Mouse (Mus musculus) A20 (cell line): ENCODE data around the gene Txn1.

Source experiments
- DNase-seq: peaks from one replicate; pipeline ENCODE4 v3.0.0-alpha.2; 2011; ENCODE audit warnings: low read depth, low spot score

Txn1 gene

DNA sequence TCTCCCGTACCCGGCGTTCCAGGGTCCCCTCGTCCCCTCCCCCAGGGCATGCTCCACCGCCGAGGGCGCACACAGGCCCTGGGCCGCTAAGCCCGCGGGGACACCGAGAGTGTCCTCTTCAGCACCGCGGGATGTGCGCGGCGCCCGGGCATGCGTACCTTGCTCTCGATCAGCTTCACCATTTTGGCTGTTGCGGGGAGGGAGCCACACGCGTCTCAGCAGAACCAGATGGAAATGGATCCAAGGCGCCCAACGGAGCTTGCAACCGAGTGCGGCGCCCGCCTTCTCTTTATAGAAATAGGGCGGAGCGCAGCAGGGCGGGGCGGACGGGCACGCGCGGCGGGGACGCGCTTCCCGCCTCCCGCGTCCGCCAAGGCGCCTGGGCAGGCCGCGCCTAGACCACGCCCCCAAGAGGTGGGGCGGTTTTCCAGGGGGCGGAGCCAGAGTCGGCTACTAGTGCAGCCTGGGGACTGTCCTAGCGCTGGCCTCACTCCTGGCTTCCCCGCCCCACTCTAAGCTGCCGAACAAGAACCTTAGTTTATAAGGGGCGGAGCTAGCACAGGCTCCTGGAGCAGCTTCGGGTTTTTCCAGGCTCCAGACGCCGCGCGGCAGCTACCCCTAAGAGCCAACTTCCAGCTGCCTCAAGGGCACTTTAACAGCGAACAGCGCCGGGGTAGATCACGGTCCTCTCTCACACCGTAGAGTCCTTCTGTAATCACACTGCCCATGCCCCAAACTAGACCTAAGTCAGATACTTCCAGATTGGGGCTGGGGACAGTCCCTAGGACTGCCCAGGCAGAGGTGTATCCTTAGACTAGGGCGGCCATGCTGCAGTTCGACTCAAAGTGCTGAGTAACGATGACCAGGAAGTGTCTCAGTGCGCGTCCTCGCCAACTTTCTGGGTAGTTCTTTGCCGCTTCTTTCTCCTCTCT is at the start of gene Txn1:
Gene Txn1, minus strand, starts transcription at position 383 of the 932 bp plus-strand sequence.
- DNase-seq: peak; percentile 99

DNA sequence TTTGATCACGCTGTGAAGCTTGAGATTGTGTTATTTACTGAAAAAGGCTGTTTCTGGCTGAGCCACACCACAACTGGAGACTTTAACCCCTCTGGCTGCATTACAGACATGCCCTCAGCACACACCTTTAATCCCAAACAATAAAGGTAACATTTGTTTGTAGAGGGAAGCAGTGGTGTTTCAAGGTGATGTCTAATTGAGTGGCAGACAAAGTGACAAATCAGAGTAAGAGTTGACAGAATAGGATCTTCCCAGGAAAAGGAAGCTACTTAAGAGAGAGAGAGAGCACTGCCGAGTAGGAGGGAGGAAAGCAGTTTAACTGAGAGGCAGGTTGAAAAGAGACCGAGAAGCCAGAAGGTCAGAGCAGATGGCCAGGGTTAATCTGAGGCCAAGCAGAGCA is 47.3 kb upstream of the Txn1 start:
- DNase-seq: no peak

DNA sequence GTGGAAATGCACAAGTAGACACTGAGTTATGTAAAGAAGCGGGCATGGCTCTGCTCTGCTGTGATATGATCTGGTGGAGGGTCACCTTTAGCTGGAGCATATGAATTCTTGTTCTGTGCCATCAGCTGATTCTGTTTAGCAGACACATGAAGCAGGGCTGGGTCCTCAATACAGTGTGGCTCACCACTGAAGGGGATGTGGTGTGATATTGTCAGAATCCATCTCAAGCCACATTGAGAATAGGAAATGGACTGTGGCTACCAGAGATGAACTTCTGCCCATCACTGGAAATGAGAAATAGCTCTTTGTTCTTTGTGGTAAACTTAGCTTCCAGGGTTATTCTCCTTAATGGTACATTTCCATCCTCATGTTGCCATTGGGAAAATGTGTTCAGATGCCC is 35.2 kb upstream of the Txn1 start:
- DNase-seq: no peak

DNA sequence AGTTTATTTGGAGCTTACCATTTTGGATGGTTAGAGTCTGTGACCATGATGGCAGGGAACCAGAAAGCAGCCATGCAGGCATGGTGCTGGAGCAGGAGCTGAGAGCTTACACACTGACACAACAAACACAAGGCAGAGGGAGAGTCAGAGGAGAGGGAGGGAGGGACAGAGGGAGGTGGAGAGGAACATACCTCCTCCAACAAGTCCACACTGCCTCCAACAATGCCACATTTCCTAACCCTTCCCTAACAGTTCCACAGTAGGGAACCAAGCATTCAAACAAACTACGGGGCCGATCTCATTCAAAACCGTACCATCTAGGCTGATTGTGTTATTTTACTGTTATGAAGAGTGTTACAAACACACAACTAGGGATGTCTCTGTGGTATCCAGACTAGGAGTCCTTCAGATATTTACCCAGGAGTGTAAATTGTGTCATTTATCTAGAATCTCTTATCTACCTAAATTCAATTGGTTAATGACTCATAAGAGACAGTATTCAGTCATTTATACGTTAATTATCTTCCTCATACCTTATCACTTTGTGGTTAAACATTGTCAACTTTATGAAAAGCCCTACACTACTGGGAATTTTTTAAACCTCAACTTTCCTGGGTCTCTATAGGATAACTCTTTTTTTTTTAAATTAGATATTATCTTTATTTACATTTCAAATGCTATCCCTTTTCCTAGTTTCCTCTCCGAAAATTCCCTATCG is 18.3 kb upstream of the Txn1 start:
- DNase-seq: no peak

DNA sequence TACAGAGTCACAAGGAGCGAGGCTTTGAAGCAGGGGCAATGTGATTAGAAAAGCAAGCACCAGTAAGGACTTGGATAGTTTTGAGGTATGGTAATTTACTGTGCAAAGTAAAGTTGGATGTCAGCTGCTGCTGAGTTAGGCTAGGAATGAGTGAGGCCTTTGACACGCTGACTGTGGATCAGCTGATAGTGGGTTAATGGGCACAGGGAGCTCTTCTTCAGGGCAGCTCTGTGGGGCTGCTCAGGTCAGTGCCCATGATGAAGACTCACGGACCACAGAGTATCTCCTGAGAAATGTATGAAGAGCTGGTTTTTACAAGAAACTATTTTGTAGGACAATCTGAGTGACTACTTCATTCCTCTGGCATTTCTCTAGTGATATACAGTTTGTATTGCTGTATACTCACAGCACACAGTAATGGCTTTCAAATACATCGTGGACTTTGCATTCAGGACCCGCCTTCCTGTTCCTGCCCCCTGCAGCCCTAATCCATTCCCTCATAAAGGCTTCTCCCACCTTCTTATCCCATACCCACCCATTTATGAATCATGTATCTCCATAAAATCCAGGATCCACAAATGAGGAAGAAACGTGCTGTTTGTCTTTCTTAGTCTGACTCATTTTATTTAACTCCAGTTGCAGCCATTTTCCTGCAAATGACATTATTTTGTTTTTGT is 17.5 kb upstream of the Txn1 start:
- DNase-seq: no peak

DNA sequence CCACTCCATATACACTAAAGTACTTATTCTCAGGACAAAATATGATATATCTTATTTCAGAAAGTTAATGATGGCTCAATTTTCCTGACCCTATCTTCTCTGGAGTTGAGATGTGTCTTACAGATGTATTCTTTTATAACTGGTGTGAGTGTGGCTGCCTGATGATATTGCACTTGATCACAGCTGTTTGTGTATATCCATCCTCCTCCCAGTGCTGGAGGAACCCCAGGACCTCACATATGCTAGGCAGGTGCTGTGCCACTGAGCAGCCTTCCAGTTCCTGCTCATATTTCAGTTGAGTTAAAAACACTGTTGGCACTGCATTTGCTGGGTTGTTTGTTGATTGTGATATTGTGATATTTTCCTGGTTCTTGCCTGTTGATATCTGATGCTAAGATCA is 14.1 kb upstream of the Txn1 start:
- DNase-seq: no peak

DNA sequence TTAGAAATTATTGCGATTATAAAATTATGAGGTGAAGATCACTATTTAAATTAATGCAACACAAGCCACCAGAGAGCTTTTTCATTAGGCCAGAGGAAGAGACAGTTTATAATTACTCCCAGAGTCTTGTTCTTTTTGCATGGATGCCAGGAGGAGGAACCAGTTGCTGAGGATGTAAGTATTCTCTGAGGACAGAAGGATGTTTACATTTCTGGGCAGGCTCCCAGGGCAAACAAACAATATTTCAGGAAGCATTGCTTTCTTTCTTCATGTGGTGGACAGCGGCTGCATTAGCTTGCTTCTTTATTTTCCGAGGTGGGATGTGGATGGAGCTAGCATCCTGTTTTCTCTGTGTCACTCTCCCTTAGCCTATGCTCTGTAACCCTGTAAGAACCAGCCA is 11.0 kb upstream of the Txn1 start:
- no peak for DNase-seq

DNA sequence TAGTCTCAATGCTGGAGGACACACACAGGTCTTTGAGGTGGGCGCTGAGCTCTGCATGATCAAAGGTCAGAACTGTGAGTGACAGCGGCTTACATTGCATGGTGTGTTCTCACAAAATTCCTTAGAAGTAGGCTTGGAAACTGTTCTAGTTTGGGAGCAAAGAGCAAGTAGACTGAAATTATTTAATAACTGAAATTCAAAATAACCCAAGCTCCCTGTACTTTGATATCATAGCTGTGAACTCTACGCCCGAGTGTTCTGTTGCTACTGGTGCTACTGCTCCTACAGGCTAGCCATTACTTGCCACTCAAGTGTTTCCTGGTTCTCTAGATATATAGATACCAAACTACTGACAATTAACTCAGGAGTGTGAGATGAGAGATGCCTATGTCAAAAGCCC is 9.3 kb upstream of the Txn1 start:
- no peak for DNase-seq

DNA sequence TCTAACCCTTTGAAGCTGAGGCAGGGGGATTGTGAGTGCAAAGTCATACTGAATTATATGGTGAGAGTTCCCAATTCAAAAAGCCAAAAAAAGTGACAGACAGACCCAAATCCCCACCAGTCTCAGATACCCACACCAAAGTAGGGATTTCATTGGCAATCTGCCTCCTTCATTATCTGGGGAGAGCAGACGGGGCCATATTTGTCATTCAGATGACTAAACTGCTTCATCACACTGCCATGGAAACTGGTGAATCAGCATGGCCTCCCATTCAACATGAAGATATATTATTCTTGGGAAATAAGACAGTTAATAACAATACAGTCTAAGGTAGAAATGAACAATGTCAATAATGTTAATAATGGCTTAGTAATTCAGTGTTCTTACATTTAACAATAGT is 7.9 kb upstream of the Txn1 start:
- DNase-seq: no peak

DNA sequence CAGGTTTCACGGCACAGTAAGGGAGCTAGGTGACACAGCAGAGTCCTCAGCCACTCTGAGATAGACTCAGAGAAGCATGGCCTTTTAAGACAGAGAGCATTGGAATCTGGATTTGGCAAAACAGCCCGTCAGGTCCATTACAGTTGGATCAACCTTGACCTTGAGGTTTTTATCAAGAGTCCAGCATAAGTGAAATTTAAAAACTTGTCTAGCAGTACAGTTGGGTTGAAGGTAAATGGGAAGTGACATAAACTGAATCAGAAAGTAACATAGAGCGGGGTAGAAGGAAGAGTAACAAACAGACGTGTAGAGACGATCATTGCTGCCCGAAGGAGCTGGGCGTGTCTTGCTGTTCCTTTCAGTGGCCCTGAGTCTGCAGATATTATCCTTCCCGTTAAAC is 2.8 kb upstream of the Txn1 start:
- peak; percentile 84 for DNase-seq

DNA sequence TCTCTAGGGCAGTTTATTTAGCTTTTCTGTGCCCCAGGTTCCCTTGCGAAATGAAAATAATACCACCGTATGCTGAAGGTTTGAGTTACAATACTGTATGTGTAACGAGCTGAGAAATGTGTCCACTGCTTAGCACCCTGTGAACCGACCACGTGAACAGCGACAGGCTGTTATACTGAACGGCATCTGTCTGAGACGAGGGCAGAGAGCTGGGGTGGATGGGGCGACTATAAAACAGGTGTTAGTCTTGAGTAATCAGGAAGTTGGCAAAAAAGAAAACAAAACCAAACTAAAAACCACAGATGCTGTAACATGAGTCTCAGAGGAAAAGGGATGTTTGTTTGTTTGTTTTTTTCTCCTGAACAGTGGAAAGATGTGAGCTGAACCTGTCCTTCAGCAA is 1.9 kb upstream of the Txn1 start:
- DNase-seq: peak; percentile 94

DNA sequence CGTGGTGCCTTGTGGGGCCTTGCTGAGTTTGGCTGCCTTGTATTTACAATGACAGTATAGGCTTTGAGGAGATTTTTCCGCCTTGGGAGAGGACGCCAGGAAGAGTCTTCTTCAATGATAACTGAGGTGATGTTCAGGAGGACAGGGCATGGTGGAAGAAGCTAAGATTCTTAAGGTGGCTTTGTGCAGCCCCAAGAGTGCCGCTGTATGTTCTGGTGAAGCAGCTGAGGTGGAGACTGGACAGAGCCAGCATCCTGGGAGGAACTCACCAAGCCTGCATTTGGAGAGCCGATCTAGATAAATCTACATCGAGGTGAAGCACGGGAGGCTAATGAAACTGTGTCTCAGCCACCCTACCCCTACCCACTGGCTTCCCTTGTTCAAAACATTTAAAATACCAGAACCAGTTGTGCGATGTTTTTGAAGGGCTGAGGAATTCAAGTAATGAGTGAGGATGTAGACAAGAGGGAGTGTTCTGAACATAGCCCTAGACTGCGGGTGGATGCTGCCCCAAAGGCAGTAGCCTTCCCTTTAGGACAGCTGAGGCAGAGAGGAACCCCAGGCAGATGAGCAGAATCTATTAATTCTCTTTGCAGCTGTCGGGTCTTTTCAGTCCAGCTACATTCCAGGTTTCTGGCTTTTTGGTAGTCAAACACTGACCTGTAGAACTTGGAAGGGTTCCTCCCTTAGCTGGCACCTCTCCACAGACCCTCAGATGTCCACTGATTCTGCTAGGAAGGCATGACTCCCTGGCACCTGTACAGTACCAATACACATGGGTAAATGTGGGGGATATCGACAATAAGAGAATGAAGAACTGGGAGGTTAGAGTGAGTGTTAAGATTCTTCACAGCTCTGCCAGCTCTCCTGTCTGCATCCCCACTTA is 1.2 kb upstream of the Txn1 start:
- peak; percentile 64 for DNase-seq

DNA sequence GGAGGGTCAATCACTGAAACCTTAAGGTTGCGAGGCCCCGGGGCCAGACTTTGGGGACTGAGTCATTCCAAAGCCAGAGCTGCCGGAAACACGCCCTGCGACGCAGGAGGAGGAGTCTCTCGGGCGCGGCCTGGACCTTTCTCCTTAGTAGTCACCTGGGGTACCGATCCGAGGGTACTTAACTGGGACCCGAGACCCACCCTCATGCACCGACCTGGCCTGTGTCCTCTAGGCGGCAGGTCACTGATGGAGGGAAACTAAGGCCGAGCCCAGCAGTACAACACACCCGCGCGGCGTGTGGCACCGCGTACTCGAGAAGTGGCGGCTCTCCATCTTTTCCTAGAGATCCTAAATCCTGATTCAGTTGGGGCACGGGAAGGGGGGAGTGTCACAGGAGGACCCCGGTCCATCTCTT is 660 bp downstream of the Txn1 start:
- DNase-seq: peak; percentile 78

DNA sequence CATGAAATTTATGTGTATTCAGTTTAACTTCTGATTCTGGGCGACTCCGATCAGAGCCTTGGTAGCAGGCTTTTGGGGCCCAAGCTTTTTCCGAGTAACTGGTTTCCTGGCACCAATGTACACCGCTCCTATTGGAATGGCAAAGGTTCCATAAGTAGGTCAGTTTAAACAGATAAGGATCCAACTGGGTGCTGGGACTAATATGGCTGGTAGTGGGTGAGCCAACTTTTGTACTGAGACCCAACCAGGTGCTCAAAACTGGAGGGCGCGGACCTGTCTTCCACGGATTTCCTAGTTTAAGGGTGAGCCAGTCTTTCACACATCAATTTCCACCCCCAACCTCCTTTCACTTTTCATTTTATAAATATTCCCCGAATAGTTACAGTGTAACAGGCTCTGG is 1.2 kb downstream of the Txn1 start:
- DNase-seq: no peak

DNA sequence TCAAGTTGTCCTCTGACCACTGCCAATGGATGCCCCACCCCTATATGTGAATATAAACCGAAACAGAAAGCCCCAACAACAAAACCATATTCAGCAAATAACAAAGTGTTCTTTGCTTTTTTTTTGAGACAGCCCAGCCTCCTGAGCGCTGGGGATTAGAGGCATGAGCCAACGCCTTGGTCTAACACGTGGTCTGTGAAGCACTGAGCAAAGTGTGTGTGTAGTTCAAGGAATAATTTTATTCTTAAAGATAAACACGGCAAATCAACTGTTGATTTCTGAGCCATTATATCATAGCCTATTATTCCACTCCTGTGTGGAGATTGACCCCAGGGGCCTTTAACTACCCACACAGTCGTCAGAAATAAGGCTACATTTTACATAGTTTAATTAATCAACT is 1.6 kb downstream of the Txn1 start:
- no peak for DNase-seq

DNA sequence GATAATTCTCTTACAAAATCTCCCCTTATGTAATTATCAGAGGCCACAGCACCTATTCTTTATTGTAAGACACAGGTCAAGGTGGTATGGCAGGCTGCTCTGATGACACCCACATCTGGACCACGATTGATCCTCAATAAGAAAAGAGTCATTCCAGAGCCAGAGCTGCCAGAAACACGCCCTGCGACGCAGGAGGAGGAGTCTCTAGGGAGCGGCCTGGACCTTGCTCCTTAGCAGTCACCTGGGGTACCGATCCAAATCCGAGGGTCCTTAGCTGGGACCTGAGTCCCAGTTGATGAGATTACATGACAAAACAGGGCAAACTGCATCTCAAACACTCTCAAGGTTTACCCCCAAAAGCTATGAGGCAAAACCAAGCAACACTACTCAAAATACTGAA is 2.4 kb downstream of the Txn1 start:
- DNase-seq: no peak

DNA sequence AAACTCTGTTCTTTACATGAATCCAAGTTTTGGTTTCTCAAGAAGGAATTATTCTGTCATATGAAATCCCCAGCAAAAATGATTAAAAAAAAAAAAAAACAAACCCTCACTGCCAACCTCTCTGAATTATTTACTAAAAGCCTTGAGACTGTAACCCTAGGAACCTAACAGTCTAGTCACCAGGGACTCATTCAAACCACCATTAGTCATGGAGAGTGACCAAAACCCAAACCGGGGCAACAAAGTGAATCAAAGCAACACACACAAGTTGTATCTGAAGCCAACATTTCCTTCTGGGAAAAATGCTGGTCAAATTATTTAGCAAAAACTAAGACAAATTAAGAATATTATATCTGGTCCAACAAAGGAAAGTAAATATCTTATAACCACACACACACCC is 3.3 kb downstream of the Txn1 start:
- DNase-seq: no peak

DNA sequence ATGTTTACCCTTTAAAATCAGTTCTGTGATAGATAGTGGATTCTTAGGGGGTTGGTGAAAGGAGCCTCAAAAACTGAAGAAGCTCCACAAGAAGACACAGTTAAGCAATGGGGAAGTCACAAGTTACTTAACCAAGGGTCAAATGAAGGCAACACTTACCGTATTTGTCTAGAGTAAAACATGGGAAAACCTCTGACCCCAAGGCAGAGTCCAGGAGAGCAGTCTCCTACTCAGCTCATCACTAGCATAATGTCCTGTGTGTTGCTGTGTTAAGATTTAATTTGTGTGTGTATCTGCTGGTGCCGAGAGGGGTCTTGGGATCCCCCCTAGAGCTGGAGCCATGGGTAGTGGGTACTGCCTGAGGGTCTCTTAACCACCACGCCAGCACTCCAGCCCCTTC is 3.8 kb downstream of the Txn1 start:
- peak; percentile 5 for DNase-seq

DNA sequence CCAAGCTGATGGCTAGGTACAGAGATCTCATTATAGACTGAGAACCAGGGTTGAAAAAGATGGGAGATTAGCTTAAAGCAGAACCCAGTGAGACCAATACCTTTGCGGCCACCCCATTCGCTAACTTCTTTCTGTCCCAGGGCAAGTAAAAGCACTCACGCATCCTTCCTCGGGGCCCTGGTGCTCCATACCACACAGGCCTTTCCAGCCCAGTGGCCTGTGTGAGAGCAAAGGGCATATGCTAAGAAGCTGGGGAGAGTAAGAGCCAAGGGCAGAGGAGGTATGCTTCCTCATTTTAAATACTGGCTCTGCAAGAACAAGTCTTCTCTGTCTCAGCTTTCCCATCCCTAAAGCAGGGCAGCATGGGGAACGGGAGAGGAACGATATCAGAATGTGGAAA is 6.3 kb downstream of the Txn1 start:
- DNase-seq: no peak

DNA sequence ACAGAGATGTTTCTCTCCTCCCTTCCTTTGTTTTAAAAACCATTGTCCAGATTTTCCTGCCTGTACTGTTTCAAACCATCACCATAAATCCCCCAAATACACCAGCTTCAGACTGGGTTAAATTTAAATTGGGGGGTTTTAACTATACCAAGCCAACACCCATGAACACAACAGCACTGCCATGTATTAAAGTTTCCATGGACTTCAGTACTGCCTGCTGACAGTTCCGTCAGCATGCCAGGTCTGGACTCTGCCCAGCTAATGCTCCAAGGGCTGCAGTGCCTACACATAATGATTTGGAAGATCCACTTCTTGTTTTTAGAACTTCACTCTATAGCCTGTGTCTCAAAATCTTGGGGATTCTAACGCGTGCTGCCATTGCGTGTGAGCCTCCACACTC is 8.7 kb downstream of the Txn1 start:
- DNase-seq: no peak

DNA sequence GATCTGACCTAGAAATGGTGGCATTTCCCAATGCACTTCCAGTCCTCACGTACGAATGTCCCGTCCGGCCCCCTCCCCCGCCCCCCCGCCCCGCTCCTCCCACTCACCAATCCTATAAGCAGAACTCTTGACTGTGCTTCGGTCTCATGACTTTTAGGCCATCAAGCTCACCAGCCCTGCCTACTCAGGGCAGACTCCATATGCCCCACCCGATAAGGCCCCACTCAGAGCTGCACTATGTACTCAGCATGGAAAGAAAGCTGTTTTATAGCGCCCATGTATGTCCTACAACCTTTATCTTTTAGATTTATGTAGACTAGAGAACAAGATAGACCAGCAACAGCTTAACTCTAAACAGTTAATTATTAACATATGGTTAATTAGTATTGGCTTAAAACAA is 9.2 kb downstream of the Txn1 start:
- DNase-seq: no peak

DNA sequence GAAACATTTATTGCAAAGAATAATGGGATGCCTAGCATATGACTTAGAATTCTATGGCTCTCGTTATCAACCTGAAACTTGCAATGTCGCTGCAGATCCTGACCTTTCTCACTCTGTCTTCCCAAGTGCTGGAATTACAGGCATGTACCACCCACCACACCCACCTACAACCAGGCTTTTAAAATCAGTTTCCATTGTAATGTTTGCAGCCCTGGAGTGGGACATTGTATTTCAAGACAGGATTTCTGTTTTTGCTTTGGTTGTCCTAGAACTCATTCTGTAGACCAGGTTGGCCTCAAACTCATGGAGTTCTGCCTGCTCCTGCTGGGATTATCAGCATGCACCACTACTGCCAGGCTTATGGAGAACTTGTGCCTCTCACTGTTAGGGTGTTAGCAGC is 13.3 kb downstream of the Txn1 start:
- DNase-seq: no peak
